In genomic region chr19:46444209-46444608, GRCm38 (mm10) we compare ENCODE assay signal across 7 mouse cellular contexts. TPM values are rescaled to one million over a fixed set of nuclear protein-coding genes. Genes with fewer than 3 reads are reported as not detected.
DNase-seq lines count a peak whose midpoint lies in the region; ATAC-seq and TF ChIP-seq lines count a peak whose summit lies in the region.

No protein-coding gene starts in this region.

- peak; percentile 85 for DNase-seq in adrenal gland, postnatal 10 days
- DNase-seq in embryo, embryonic 11 days = peak; percentile 90
- peak; percentile 53 to 70 for DNase-seq in gastrocnemius, postnatal 36 days
- DNase-seq in left cerebral cortex, postnatal 36 days (ENCODE audit: low spot score in 2 of 2) = peak; percentile 55 to 64
- DNase-seq in midbrain, embryonic 11.5 days (ENCODE audit: low spot score, missing footprints) = peak; percentile 97

- no peaks in the 10 kb centered on the region for H3K36me3 ChIP-seq in intestine, embryonic 16.5 days (ENCODE audit: control insufficient read depth, insufficient read depth, low read length)
- H3K36me3 ChIP-seq in midbrain, embryonic 11.5 days (ENCODE audit: control insufficient read depth, insufficient read depth, low read length) = no peaks in the 10 kb centered on the region
- H3K36me3 ChIP-seq in small intestine, adult 2 months (ENCODE audit: control insufficient read depth, insufficient read depth, low read length) = no peaks in the 10 kb centered on the region

- H3K27ac ChIP-seq in intestine, embryonic 16.5 days (ENCODE audit: low read length) = no peak overlapping the region
- H3K27ac ChIP-seq in midbrain, embryonic 11.5 days (ENCODE audit: low read depth, low read length) = peak overlapping the region; percentile 84
- H3K27ac ChIP-seq in small intestine, adult 2 months (ENCODE audit: insufficient read depth, low read depth, low read length) = no peak overlapping the region

- TF ChIP-seq POLR2A in small intestine, adult 2 months (IDR thresholded peaks at IDR 0.05; ENCODE audit: low read depth, low read length) = no peak

- peaks cover 12% of the 10 kb centered on the region for H3K4me1 ChIP-seq in intestine, embryonic 16.5 days (ENCODE audit: control insufficient read depth, insufficient read depth, low read length)
- peaks cover 32% of the 10 kb centered on the region for H3K4me1 ChIP-seq in midbrain, embryonic 11.5 days (ENCODE audit: control insufficient read depth, insufficient read depth, low read length)
- no peaks in the 10 kb centered on the region; the same call in 1 of the 2 replicates for H3K4me1 ChIP-seq in small intestine, adult 2 months (ENCODE audit: control insufficient read depth, insufficient read depth, insufficient read length, low read length)

- peak; percentile 66; the same call in 1 of the 2 replicates for TF ChIP-seq CTCF in small intestine, adult 2 months (IDR thresholded peaks at IDR 0.05; ENCODE audit: extremely low read depth, insufficient read length, insufficient replicate concordance, low read depth, low read length)

- H3K9me3 ChIP-seq in intestine, embryonic 16.5 days (ENCODE audit: control insufficient read depth, low read length) = no peaks in the 10 kb centered on the region
- no peaks in the 10 kb centered on the region for H3K9me3 ChIP-seq in midbrain, embryonic 11.5 days (ENCODE audit: control insufficient read depth, low read length)

- peak; percentile 70 for ATAC-seq in intestine, embryonic 16.5 days
- peak; percentile 66; the same call in 1 of the 2 replicates for ATAC-seq in midbrain, embryonic 11.5 days (ENCODE audit: low FRiP score)

- intact Hi-C loops in gastrocnemius, postnatal 36 days (cut with DNase I) = no loop called here
- intact Hi-C loops in left cerebral cortex, postnatal 36 days (cut with DNase I) = loop anchor here (1.0 kb wide), 1 partner anchor 48 kb away; the partner anchor contains the start of gene Sufu

- 11% methylated on average over 6 of the region's 6 CpGs for WGBS in intestine, embryonic 16.5 days
- WGBS in midbrain, embryonic 11.5 days = 5% methylated on average over 6 of the region's 6 CpGs
- WGBS in small intestine, adult 2 months = 19% methylated on average over 6 of the region's 6 CpGs

- H3K9ac ChIP-seq in intestine, embryonic 16.5 days (ENCODE audit: low read depth, low read length) = no peak overlapping the region
- no peak overlapping the region for H3K9ac ChIP-seq in midbrain, embryonic 11.5 days (ENCODE audit: low read length)

- no peaks in the 10 kb centered on the region for H3K27me3 ChIP-seq in intestine, embryonic 16.5 days (replicated peaks; ENCODE audit: control insufficient read depth, insufficient read depth, low read length)
- H3K27me3 ChIP-seq in midbrain, embryonic 11.5 days (ENCODE audit: control insufficient read depth, insufficient read depth, low read length) = no peaks in the 10 kb centered on the region
- no peaks in the 10 kb centered on the region for H3K27me3 ChIP-seq in small intestine, adult 2 months (ENCODE audit: control insufficient read depth, insufficient read depth, low read length)

- no peak overlapping the region for H3K4me3 ChIP-seq in intestine, embryonic 16.5 days (ENCODE audit: low read length)
- no peak overlapping the region for H3K4me3 ChIP-seq in midbrain, embryonic 11.5 days (ENCODE audit: low read depth, low read length)
- H3K4me3 ChIP-seq in small intestine, adult 2 months (ENCODE audit: low read depth, low read length) = no peak overlapping the region

- H3K4me2 ChIP-seq in intestine, embryonic 16.5 days (ENCODE audit: low read depth, low read length) = no peak overlapping the region
- H3K4me2 ChIP-seq in midbrain, embryonic 11.5 days = no peak overlapping the region

RNA-seq across cellular contexts. Expression of gene Sufu, which starts 47.5 kb away (rescaled TPM):
- total RNA-seq in adrenal gland, postnatal 10 days (2021) = 10 to 100 TPM; 21.5 to 23.4 TPM
- total RNA-seq in gastrocnemius, postnatal 36 days (2021) = 1 to 10 TPM; 4.6 to 5.1 TPM
- polyA plus RNA-seq in intestine, embryonic 16.5 days (2015; fragmentation: Nextera tagmentation; extraction: Ambion mirVana) = 20.5 and 20.7 TPM in 2 replicates
- total RNA-seq in left cerebral cortex, postnatal 36 days (2021) = 10 to 100 TPM; 18.3 to 18.6 TPM
- polyA plus RNA-seq in midbrain, embryonic 11.5 days (2014; fragmentation: Nextera tagmentation; extraction: Ambion mirVana) = 33.7 and 38.7 TPM in 2 replicates
- polyA plus RNA-seq in small intestine, adult 2 months (2012; rRNA removed) = 5.8 and 9.4 TPM in 2 replicates

RNA-seq across cellular contexts. Expression of gene Actr1a, which starts 48.7 kb away (rescaled TPM):
- 100 to 1,000 TPM; 100 to 106 TPM for total RNA-seq in adrenal gland, postnatal 10 days (2021)
- 10 to 100 TPM; 49.4 to 51.8 TPM for total RNA-seq in gastrocnemius, postnatal 36 days (2021)
- 116 and 119 TPM in 2 replicates for polyA plus RNA-seq in intestine, embryonic 16.5 days (2015; fragmentation: Nextera tagmentation; extraction: Ambion mirVana)
- 100 to 1,000 TPM; 175 to 195 TPM for total RNA-seq in left cerebral cortex, postnatal 36 days (2021)
- 228 and 233 TPM in 2 replicates for polyA plus RNA-seq in midbrain, embryonic 11.5 days (2014; fragmentation: Nextera tagmentation; extraction: Ambion mirVana)
- 37.7 and 78.0 TPM in 2 replicates for polyA plus RNA-seq in small intestine, adult 2 months (2012; rRNA removed)

RNA-seq across cellular contexts. Expression of gene Trim8, which starts 57.3 kb away (rescaled TPM):
- total RNA-seq in adrenal gland, postnatal 10 days (2021) = 10 to 100 TPM; 37.9 to 41.6 TPM
- total RNA-seq in gastrocnemius, postnatal 36 days (2021) = 10 to 100 TPM; 19.0 to 19.2 TPM
- polyA plus RNA-seq in intestine, embryonic 16.5 days (2015; fragmentation: Nextera tagmentation; extraction: Ambion mirVana) = 10.1 and 13.7 TPM in 2 replicates
- total RNA-seq in left cerebral cortex, postnatal 36 days (2021) = 100 to 1,000 TPM; 109 to 114 TPM
- polyA plus RNA-seq in midbrain, embryonic 11.5 days (2014; fragmentation: Nextera tagmentation; extraction: Ambion mirVana) = 28.6 and 31.7 TPM in 2 replicates
- 42.3 and 54.8 TPM in 2 replicates for polyA plus RNA-seq in small intestine, adult 2 months (2012; rRNA removed)
